Mouse (Mus musculus): ENCODE measurements around the gene Zfp384. TPM values are rescaled to one million over a fixed set of nuclear protein-coding genes. Genes with fewer than 3 reads are reported as not detected.

Gene Zfp384
- polyA plus RNA-seq, 1 experiment from 2014 or later, result 9.0 TPM

DNA sequence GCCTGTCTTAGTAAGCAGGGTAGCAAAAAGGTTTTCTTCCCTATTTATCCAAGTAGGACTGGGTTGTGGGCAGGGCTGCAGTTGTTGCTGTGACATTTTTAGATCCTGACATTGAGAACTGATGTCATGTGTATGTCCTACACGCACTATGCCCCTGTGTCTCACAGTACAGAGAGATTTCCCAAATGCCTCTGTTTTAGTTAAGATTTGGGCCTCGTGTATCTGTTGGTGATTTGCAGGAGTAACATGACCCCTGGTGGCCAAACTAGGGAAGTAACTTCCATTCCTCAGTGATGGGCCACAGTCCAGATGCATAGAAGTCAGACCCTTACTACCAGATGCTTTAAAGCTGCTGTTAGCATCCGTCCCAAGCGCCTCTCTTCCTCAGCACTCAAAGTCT, 75.5 kb downstream of the Zfp384 start:
- Histone ChIP-seq H3K4me3 (no peak overlapping the region), H3K9ac (no peak overlapping the region), H3K4me1 (replicated peaks) (peaks cover 25% of the 10 kb centered on the region), H3K9me3 (replicated peaks) (no peaks in the 10 kb centered on the region), H3K4me2 (no peak overlapping the region), H3K36me3 (no peaks in the 10 kb centered on the region), H3K27me3 (peaks cover 14% of the 10 kb centered on the region; the same call in 1 of the 2 replicates), H3K27ac (no peak overlapping the region)
- ATAC-seq (replicated peaks; ENCODE audit: insufficient number of reproducible peaks, insufficient read depth, low FRiP score, low read depth), result no peak
- 6% methylated on average over 4 of the region's 4 CpGs for WGBS

Other genes with a start within 250 kb of the Zfp384 start
- gene Eno2, start 239.5 kb upstream of the Zfp384 start, polyA plus RNA-seq (2015; fragmentation: Nextera tagmentation; extraction: Ambion mirVana), result 2.7 and 4.3 TPM in 2 replicates
- 0.83 and 1.0 TPM in 2 replicates for gene Lrrc23, start 229.4 kb upstream of the Zfp384 start, polyA plus RNA-seq (2015; fragmentation: Nextera tagmentation; extraction: Ambion mirVana)
- 7.0 and 9.8 TPM in 2 replicates for gene Spsb2, start 200.5 kb upstream of the Zfp384 start, polyA plus RNA-seq (2015; fragmentation: Nextera tagmentation; extraction: Ambion mirVana)
- gene Tpi1, start 194.8 kb upstream of the Zfp384 start, polyA plus RNA-seq (2015; fragmentation: Nextera tagmentation; extraction: Ambion mirVana), result 1,247 and 1,352 TPM in 2 replicates
- gene Usp5, start 179.7 kb upstream of the Zfp384 start, polyA plus RNA-seq (2015; fragmentation: Nextera tagmentation; extraction: Ambion mirVana), result 87.2 and 114 TPM in 2 replicates
- gene Cdca3, start 179.6 kb upstream of the Zfp384 start, polyA plus RNA-seq (2015; fragmentation: Nextera tagmentation; extraction: Ambion mirVana), result 117 and 128 TPM in 2 replicates
- gene Gnb3, start 168.9 kb upstream of the Zfp384 start, polyA plus RNA-seq (2015; fragmentation: Nextera tagmentation; extraction: Ambion mirVana), result 4.9 and 5.2 TPM in 2 replicates
- 14.0 and 24.2 TPM in 2 replicates for gene P3h3, start 151.4 kb upstream of the Zfp384 start, polyA plus RNA-seq (2015; fragmentation: Nextera tagmentation; extraction: Ambion mirVana)
- gene Gpr162, start 145.2 kb upstream of the Zfp384 start, polyA plus RNA-seq (2015; fragmentation: Nextera tagmentation; extraction: Ambion mirVana), result 2.2 and 2.4 TPM in 2 replicates
- gene Cd4, start 120.9 kb upstream of the Zfp384 start, polyA plus RNA-seq (2015; fragmentation: Nextera tagmentation; extraction: Ambion mirVana), result 0.05 and 0.68 TPM in 2 replicates
- gene Lag3, start 97.4 kb upstream of the Zfp384 start, polyA plus RNA-seq (2015; fragmentation: Nextera tagmentation; extraction: Ambion mirVana), result 1.2 and 1.7 TPM in 2 replicates
- 255 and 294 TPM in 2 replicates for gene Ptms, start 89.0 kb upstream of the Zfp384 start, polyA plus RNA-seq (2015; fragmentation: Nextera tagmentation; extraction: Ambion mirVana)
- gene Mlf2, start 77.8 kb upstream of the Zfp384 start, polyA plus RNA-seq (2015; fragmentation: Nextera tagmentation; extraction: Ambion mirVana), result 358 and 371 TPM in 2 replicates
- 129 and 139 TPM in 2 replicates for gene Cops7a, start 43.6 kb upstream of the Zfp384 start, polyA plus RNA-seq (2015; fragmentation: Nextera tagmentation; extraction: Ambion mirVana)
- gene Pianp, start 12.5 kb upstream of the Zfp384 start, polyA plus RNA-seq (2015; fragmentation: Nextera tagmentation; extraction: Ambion mirVana), result 0.62 and 1.1 TPM in 2 replicates
- 79.2 and 83.1 TPM in 2 replicates for gene Ing4, start 30.6 kb downstream of the Zfp384 start, polyA plus RNA-seq (2015; fragmentation: Nextera tagmentation; extraction: Ambion mirVana)
- gene Acrbp, start 40.5 kb downstream of the Zfp384 start, polyA plus RNA-seq (2015; fragmentation: Nextera tagmentation; extraction: Ambion mirVana), result 5.2 and 7.1 TPM in 2 replicates
- gene Lpar5, start 58.8 kb downstream of the Zfp384 start, polyA plus RNA-seq (2015; fragmentation: Nextera tagmentation; extraction: Ambion mirVana), result 0.35 and 0.90 TPM in 2 replicates
- gene Chd4, start 86.8 kb downstream of the Zfp384 start, polyA plus RNA-seq (2015; fragmentation: Nextera tagmentation; extraction: Ambion mirVana), result 61.1 and 63.4 TPM in 2 replicates
- gene Nop2, start 122.8 kb downstream of the Zfp384 start, polyA plus RNA-seq (2015; fragmentation: Nextera tagmentation; extraction: Ambion mirVana), result 35.0 and 43.6 TPM in 2 replicates
- 9.7 and 13.4 TPM in 2 replicates for gene Iffo1, start 136.1 kb downstream of the Zfp384 start, polyA plus RNA-seq (2015; fragmentation: Nextera tagmentation; extraction: Ambion mirVana)
- gene Gapdh, start 157.3 kb downstream of the Zfp384 start, polyA plus RNA-seq (2015; fragmentation: Nextera tagmentation; extraction: Ambion mirVana), result 3,777 and 4,210 TPM in 2 replicates
- 66.1 and 93.1 TPM in 2 replicates for gene Ncapd2, start 182.6 kb downstream of the Zfp384 start, polyA plus RNA-seq (2015; fragmentation: Nextera tagmentation; extraction: Ambion mirVana)
- gene Mrpl51, start 182.7 kb downstream of the Zfp384 start, polyA plus RNA-seq (2015; fragmentation: Nextera tagmentation; extraction: Ambion mirVana), result 233 and 272 TPM in 2 replicates
- gene Vamp1, start 206.4 kb downstream of the Zfp384 start, polyA plus RNA-seq (2015; fragmentation: Nextera tagmentation; extraction: Ambion mirVana), result 5.3 and 6.7 TPM in 2 replicates
- 3.9 and 8.2 TPM in 2 replicates for gene Tapbpl, start 222.7 kb downstream of the Zfp384 start, polyA plus RNA-seq (2015; fragmentation: Nextera tagmentation; extraction: Ambion mirVana)
- gene Cd27, start 227.9 kb downstream of the Zfp384 start, polyA plus RNA-seq (2015; fragmentation: Nextera tagmentation; extraction: Ambion mirVana), result 2.0 and 10.1 TPM in 2 replicates

Measured in heart, embryonic 15.5 days (tissue).